Mouse (Mus musculus) embryonic facial prominence, embryonic 14.5 days (tissue): ENCODE results near the gene Tent5c. TPM values are rescaled to one million over a fixed set of nuclear protein-coding genes. Genes with fewer than 3 reads are reported as not detected.

Experiments
- ATAC-seq: fragments of 200-750 bp; cut with Nextera tagmentation; 2 replicates; pipeline ENCODE4 v1.8.0; 2017; ENCODE audit warnings: low read depth, moderate number of reproducible peaks, moderate TSS enrichment
- DNase-seq: peaks from one replicate; pipeline ENCODE4 v3.0.0-alpha.2; 2015; ENCODE audit warnings: low spot score
- H3K27ac ChIP-seq: fragments of 300-500 bp; sonication (generic); replicated peaks from 2 replicates; pipeline ENCODE4 v1.5.1; 2014; ENCODE audit warnings: low read depth, mild to moderate bottlenecking, low read length, moderate library complexity
- H3K27me3 ChIP-seq: fragments of 300-500 bp; sonication (generic); replicated peaks from 2 replicates; pipeline ENCODE4 v1.6.1; 2014; ENCODE audit warnings: low read length; ENCODE audit not compliant: control insufficient read depth, insufficient read depth
- H3K36me3 ChIP-seq: fragments of 300-500 bp; sonication (generic); 2 replicates; pipeline ENCODE4 v1.6.1; 2014; ENCODE audit warnings: low read length, mixed read lengths; ENCODE audit not compliant: control insufficient read depth, insufficient read depth
- H3K4me1 ChIP-seq: fragments of 300-500 bp; sonication (generic); 2 replicates; pipeline ENCODE4 v1.6.1; 2014; ENCODE audit warnings: antibody characterized with exemption, low read length; ENCODE audit not compliant: control insufficient read depth, insufficient read depth
- H3K4me2 ChIP-seq: fragments of 300-500 bp; sonication (generic); 2 replicates; pipeline ENCODE4 v1.6.1; 2014; ENCODE audit warnings: low read depth, mild to moderate bottlenecking, low read length, moderate library complexity, mixed read lengths
- H3K4me3 ChIP-seq: fragments of 300-500 bp; sonication (generic); 2 replicates; pipeline ENCODE4 v1.5.1; 2014; ENCODE audit warnings: low read depth, mild to moderate bottlenecking, low read length
- H3K9ac ChIP-seq: fragments of 300-500 bp; sonication (generic); 2 replicates; pipeline ENCODE4 v1.6.1; 2014; ENCODE audit warnings: low read depth, mild to moderate bottlenecking, low read length, moderate library complexity, mixed read lengths
- H3K9me3 ChIP-seq: fragments of 300-500 bp; sonication (generic); 2 replicates; pipeline ENCODE4 v1.6.1; 2016; ENCODE audit warnings: low read length; ENCODE audit not compliant: control insufficient read depth
- WGBS: fragments of 180-500 bp; shearing (Covaris S2); extraction: QIAGEN DNeasy Blood & Tissue Kit; methylation state at CpG from one replicate; pipeline ENCODE4 v1.1.7; 2014; 5-methylcytosine and 5-hydroxymethylcytosine counted together
- polyA plus RNA-seq: library from polyadenylated mRNA; unstranded; fragments of >200 nt; fragmentation: Nextera tagmentation; extraction: Ambion mirVana; gene quantifications from 2 replicates; pipeline ENCODE4 v1.2.1, GENCODE M21; 2014

The Tent5c gene
- polyA plus RNA-seq: 8.7 and 13.2 TPM in 2 replicates

- Histone ChIP-seq H3K9me3 (no peaks in the 10 kb centered on the region), H3K27ac (peak within 1 kb of the TSS; percentile 68), H3K9ac (peak within 1 kb of the TSS; percentile 70), H3K4me1 (no peaks in the 10 kb centered on the region; the same call in 1 of the 2 replicates), H3K36me3 (no peaks in the 10 kb centered on the region), H3K27me3 (peaks cover 31% of the 10 kb centered on the region), H3K4me3 (peak within 1 kb of the TSS; percentile 69), H3K4me2 (peak within 1 kb of the TSS; percentile 99)
- ATAC-seq (peak; percentile 95), DNase-seq (peak; percentile 98)
- under 1% methylated on average over 30 of the region's 73 CpGs for WGBS
Observed at GRCm38 (mm10) chr3:100489133-100490009, at the start of gene Tent5c. Tent5c (minus strand) TSS chr3:100489324.

GRCm38 (mm10) chr3:100536686-100537085 is 47.6 kb upstream of the Tent5c start:
- 100% methylated on average over 2 of the region's 2 CpGs for whole genome bisulfite sequencing
- H3K4me3 ChIP-seq: no peak overlapping the region
- H3K27me3 ChIP-seq: no peaks in the 10 kb centered on the region
- no peaks in the 10 kb centered on the region for H3K36me3 ChIP-seq
- H3K4me2 ChIP-seq: no peak overlapping the region
- no peaks in the 10 kb centered on the region for H3K4me1 ChIP-seq
- ATAC-seq (no peak), DNase-seq (no peak)
- H3K27ac ChIP-seq: no peak overlapping the region
- no peak overlapping the region for H3K9ac ChIP-seq
- no peaks in the 10 kb centered on the region for H3K9me3 ChIP-seq

DNA sequence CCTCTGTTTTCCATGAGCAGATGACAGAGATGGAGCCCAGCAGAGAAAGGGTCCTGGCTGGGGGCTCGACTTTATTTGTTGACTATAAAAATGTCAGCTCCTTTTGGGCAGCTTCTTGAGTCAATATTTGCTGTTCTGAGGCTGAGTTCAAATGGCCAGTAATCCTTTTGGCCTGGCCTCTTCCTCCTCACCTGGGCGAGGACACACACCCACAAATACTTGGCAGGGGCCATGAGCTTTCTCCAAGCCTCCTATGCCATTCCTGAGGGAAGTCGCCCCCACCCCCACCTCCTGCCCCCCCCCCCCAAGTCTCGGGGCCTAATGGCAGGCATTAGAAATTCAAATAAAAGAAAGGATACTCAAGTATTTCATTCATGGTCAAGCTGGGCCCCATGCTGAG is 46.8 kb upstream of the Tent5c start:
- no peaks in the 10 kb centered on the region for H3K4me1 ChIP-seq
- no peaks in the 10 kb centered on the region for H3K9me3 ChIP-seq
- no peak for ATAC-seq
- no peak overlapping the region for H3K27ac ChIP-seq
- no peak overlapping the region for H3K4me2 ChIP-seq
- 76% methylated on average over 4 of the region's 4 CpGs for WGBS
- H3K36me3 ChIP-seq: no peaks in the 10 kb centered on the region
- H3K4me3 ChIP-seq: no peak overlapping the region
- no peak for DNase-seq
- no peak overlapping the region for H3K9ac ChIP-seq
- H3K27me3 ChIP-seq: no peaks in the 10 kb centered on the region

- no peak overlapping the region for H3K4me3 ChIP-seq
- DNase-seq (peak; percentile 4), ATAC-seq (peak; percentile 37; the same call in 1 of the 2 replicates)
- no peak overlapping the region for H3K4me2 ChIP-seq
- WGBS: 42% methylated on average over 3 of the region's 3 CpGs
- no peaks in the 10 kb centered on the region for H3K4me1 ChIP-seq
- no peaks in the 10 kb centered on the region for H3K36me3 ChIP-seq
- H3K9me3 ChIP-seq: no peaks in the 10 kb centered on the region
- no peak overlapping the region for H3K9ac ChIP-seq
- H3K27ac ChIP-seq: no peak overlapping the region
- no peaks in the 10 kb centered on the region for H3K27me3 ChIP-seq
Observed at GRCm38 (mm10) chr3:100535298-100535697, 46.2 kb upstream of the Tent5c start.

- Histone ChIP-seq H3K4me3 (no peak overlapping the region), H3K36me3 (no peaks in the 10 kb centered on the region), H3K27ac (no peak overlapping the region), H3K4me1 (no peaks in the 10 kb centered on the region), H3K27me3 (no peaks in the 10 kb centered on the region), H3K9ac (no peak overlapping the region), H3K9me3 (no peaks in the 10 kb centered on the region), H3K4me2 (no peak overlapping the region)
- 78% methylated on average over 3 of the region's 3 CpGs for WGBS
- no peak for DNase-seq
- ATAC-seq: no peak
Observed at GRCm38 (mm10) chr3:100534394-100534793, 45.3 kb upstream of the Tent5c start.

- no peak overlapping the region for H3K4me2 ChIP-seq
- DNase-seq: no peak
- H3K9ac ChIP-seq: no peak overlapping the region
- ATAC-seq: no peak
- H3K27ac ChIP-seq: no peak overlapping the region
- no peaks in the 10 kb centered on the region for H3K9me3 ChIP-seq
- no peaks in the 10 kb centered on the region for H3K27me3 ChIP-seq
- H3K4me1 ChIP-seq: no peaks in the 10 kb centered on the region
- no peak overlapping the region for H3K4me3 ChIP-seq
- H3K36me3 ChIP-seq: no peaks in the 10 kb centered on the region
Observed at GRCm38 (mm10) chr3:100533429-100533828, 44.3 kb upstream of the Tent5c start.

- 88% methylated on average over 5 of the region's 5 CpGs for WGBS
- Histone ChIP-seq H3K36me3 (no peaks in the 10 kb centered on the region), H3K27me3 (no peaks in the 10 kb centered on the region), H3K4me2 (no peak overlapping the region), H3K4me1 (no peaks in the 10 kb centered on the region), H3K9me3 (no peaks in the 10 kb centered on the region), H3K4me3 (no peak overlapping the region), H3K27ac (no peak overlapping the region), H3K9ac (no peak overlapping the region)
- DNase-seq (no peak), ATAC-seq (no peak)
Observed at GRCm38 (mm10) chr3:100530919-100531318, 41.8 kb upstream of the Tent5c start.

- Histone ChIP-seq H3K9me3 (no peaks in the 10 kb centered on the region), H3K36me3 (no peaks in the 10 kb centered on the region), H3K4me3 (no peak overlapping the region), H3K4me1 (no peaks in the 10 kb centered on the region), H3K27me3 (no peaks in the 10 kb centered on the region), H3K4me2 (no peak overlapping the region), H3K27ac (no peak overlapping the region), H3K9ac (no peak overlapping the region)
- no peak for ATAC-seq
- DNase-seq: no peak
- WGBS: 72% methylated on average over 7 of the region's 7 CpGs
Observed at GRCm38 (mm10) chr3:100530244-100530788, 41.2 kb upstream of the Tent5c start.
